Comparison of ENCODE assay signal across 9 mouse cellular contexts in genomic region chr11:35770741-35771504, GRCm38 (mm10). TPM values are rescaled to one million over a fixed set of nuclear protein-coding genes. Genes with fewer than 3 reads are reported as not detected.
DNase-seq lines count a peak whose midpoint lies in the region; ATAC-seq lines count a peak whose summit lies in the region.
"Had no signal": no experiment of that assay in that cellular context is flagged by ENCODE, and none has a peak within 500 bp of the region (broad histone marks: within the 10 kb centered on the region; RNA-seq: fewer than 3 reads in every experiment).

No protein-coding gene starts in this region.

- H3K9me3 ChIP-seq in kidney, embryonic 15.5 days (replicated peaks), result no peaks in the 10 kb centered on the region
- H3K9me3 ChIP-seq in intestine, embryonic 14.5 days (ENCODE audit: control insufficient read depth, low read length), result no peaks in the 10 kb centered on the region

- H3K9ac ChIP-seq in kidney, embryonic 15.5 days, result peak overlapping the region; percentile 93
- H3K9ac ChIP-seq in intestine, embryonic 14.5 days (ENCODE audit: low read length), result peak overlapping the region; percentile 95

- no peak for DNase-seq in kidney, postnatal 25 days
- peak; percentile 5 for DNase-seq in c-Kit-positive CD71-positive TER-119-positive erythroid progenitor cells, embryonic 14.5 days (ENCODE audit: low spot score)
- DNase-seq in intestine, embryonic 14.5 days (ENCODE audit: low spot score), result peak; percentile 33
- DNase-seq in naive thymus-derived CD4-positive, alpha-beta T cell, adult 2 months (ENCODE audit: low read depth), result peak; percentile 16
- no peak for DNase-seq in gastrocnemius, postnatal 10 days
- DNase-seq in gastrocnemius, postnatal 36 days, result no peak
- no peak for DNase-seq in layer of hippocampus, postnatal 25 days (ENCODE audit: extremely low spot score in 1 of 2, low spot score in 1 of 2)

- intact Hi-C loops in gastrocnemius, postnatal 36 days (cut with DNase I), result loop anchor here (5.0 kb wide), 1 partner anchor 61 kb away; the partner anchor contains the start of gene Rars

- H3K36me3 ChIP-seq in kidney, embryonic 15.5 days, result peaks cover 8% of the 10 kb centered on the region; the same call in 1 of the 2 replicates
- H3K36me3 ChIP-seq in intestine, embryonic 14.5 days (ENCODE audit: control insufficient read depth, insufficient read depth, low read length), result peaks cover 11% of the 10 kb centered on the region; the same call in 1 of the 2 replicates

- H3K4me2 ChIP-seq in kidney, embryonic 15.5 days, result peak overlapping the region; percentile 76
- H3K4me2 ChIP-seq in intestine, embryonic 14.5 days (ENCODE audit: low read length), result peak overlapping the region; percentile 78

- H3K27me3 ChIP-seq in kidney, embryonic 15.5 days, result no peaks in the 10 kb centered on the region
- H3K27me3 ChIP-seq in intestine, embryonic 14.5 days (replicated peaks; ENCODE audit: control insufficient read depth, insufficient read depth, low read length), result no peaks in the 10 kb centered on the region

- peaks cover 13% of the 10 kb centered on the region for H3K4me1 ChIP-seq in kidney, embryonic 15.5 days
- H3K4me1 ChIP-seq in intestine, embryonic 14.5 days (replicated peaks; ENCODE audit: control insufficient read depth, insufficient read depth, low read length), result no peaks in the 10 kb centered on the region; the same call in 1 of the 2 replicates

- ATAC-seq in kidney, embryonic 15.5 days (replicated peaks; ENCODE audit: low FRiP score), result no peak
- ATAC-seq in intestine, embryonic 14.5 days (replicated peaks; ENCODE audit: low FRiP score, low TSS enrichment, low read depth), result no peak

- peak overlapping the region; percentile 92 for H3K4me3 ChIP-seq in kidney, embryonic 15.5 days (replicated peaks)
- H3K4me3 ChIP-seq in intestine, embryonic 14.5 days (ENCODE audit: low read depth, low read length), result peak overlapping the region; percentile 97

- peak overlapping the region; percentile 94; the same call in 1 of the 2 replicates for H3K27ac ChIP-seq in kidney, embryonic 15.5 days
- H3K27ac ChIP-seq in intestine, embryonic 14.5 days (ENCODE audit: low read depth), result no peak overlapping the region

- WGBS in kidney, embryonic 15.5 days, result 58% methylated on average over 9 of the region's 9 CpGs
- 56% methylated on average over 9 of the region's 9 CpGs for WGBS in intestine, embryonic 14.5 days

RNA-seq across cellular contexts. Expression of gene Pank3, which starts 1.6 kb away (rescaled TPM):
- polyA plus RNA-seq in kidney, embryonic 15.5 days (2015; fragmentation: Nextera tagmentation; extraction: Ambion mirVana), result 14.0 and 14.1 TPM in 2 replicates
- polyA plus RNA-seq in intestine, embryonic 14.5 days (2014; fragmentation: Nextera tagmentation; extraction: Ambion mirVana), result 24.1 and 26.4 TPM in 2 replicates
- 10 to 100 TPM; 21.4 to 23.3 TPM for total RNA-seq in gastrocnemius, postnatal 10 days (2021)
- total RNA-seq in gastrocnemius, postnatal 36 days (2021), result 10 to 100 TPM; 17.1 to 19.0 TPM
- total RNA-seq in layer of hippocampus, postnatal 25 days (2021), result 10 to 100 TPM; 43.8 to 44.8 TPM

RNA-seq across cellular contexts. Expression of gene Fbll1, which starts 27.8 kb away (rescaled TPM):
- polyA plus RNA-seq in kidney, embryonic 15.5 days (2015; fragmentation: Nextera tagmentation; extraction: Ambion mirVana), result 0.13 and 0.14 TPM in 2 replicates
- polyA plus RNA-seq in intestine, embryonic 14.5 days (2014; fragmentation: Nextera tagmentation; extraction: Ambion mirVana), result 0.43 and 1.2 TPM in 2 replicates
- under 1 TPM in 1 of 2 experiments, not detected in 1; 0.16 TPM for total RNA-seq in gastrocnemius, postnatal 10 days (2021)
- total RNA-seq in gastrocnemius, postnatal 36 days (2021), result not detected
- 10 to 100 TPM; 50.7 to 53.7 TPM for total RNA-seq in layer of hippocampus, postnatal 25 days (2021)
- total RNA-seq: megakaryocyte progenitor cell, adult 5-6 weeks had no signal

Comparison
In these comparisons a context has a peak if more than half of its experiments do, and no peak if none do; other contexts are left out.
1. DNase-seq: peak in c-Kit-positive CD71-positive TER-119-positive erythroid progenitor cells, embryonic 14.5 days (single experiment), intestine, embryonic 14.5 days (single experiment) and naive thymus-derived CD4-positive, alpha-beta T cell, adult 2 months (single experiment); none in kidney, postnatal 25 days (0 of 2), gastrocnemius, postnatal 10 days (single experiment), gastrocnemius, postnatal 36 days (0 of 2) and layer of hippocampus, postnatal 25 days (0 of 2).
2. RNA of gene Fbll1, which starts 27.8 kb away (total RNA-seq): 50.7 to 53.7 TPM in layer of hippocampus, postnatal 25 days; 0.16 TPM in gastrocnemius, postnatal 10 days and not detected in gastrocnemius, postnatal 36 days; every median in the first group is over 10 times any median in the second.